Mouse (Mus musculus): ENCODE measurements around the gene Dennd1a. TPM values are rescaled to one million over a fixed set of nuclear protein-coding genes. Genes with fewer than 3 reads are reported as not detected.

Gene Dennd1a
- polyA plus RNA-seq, 1 experiment from 2014 or later: 17.7 TPM

DNA sequence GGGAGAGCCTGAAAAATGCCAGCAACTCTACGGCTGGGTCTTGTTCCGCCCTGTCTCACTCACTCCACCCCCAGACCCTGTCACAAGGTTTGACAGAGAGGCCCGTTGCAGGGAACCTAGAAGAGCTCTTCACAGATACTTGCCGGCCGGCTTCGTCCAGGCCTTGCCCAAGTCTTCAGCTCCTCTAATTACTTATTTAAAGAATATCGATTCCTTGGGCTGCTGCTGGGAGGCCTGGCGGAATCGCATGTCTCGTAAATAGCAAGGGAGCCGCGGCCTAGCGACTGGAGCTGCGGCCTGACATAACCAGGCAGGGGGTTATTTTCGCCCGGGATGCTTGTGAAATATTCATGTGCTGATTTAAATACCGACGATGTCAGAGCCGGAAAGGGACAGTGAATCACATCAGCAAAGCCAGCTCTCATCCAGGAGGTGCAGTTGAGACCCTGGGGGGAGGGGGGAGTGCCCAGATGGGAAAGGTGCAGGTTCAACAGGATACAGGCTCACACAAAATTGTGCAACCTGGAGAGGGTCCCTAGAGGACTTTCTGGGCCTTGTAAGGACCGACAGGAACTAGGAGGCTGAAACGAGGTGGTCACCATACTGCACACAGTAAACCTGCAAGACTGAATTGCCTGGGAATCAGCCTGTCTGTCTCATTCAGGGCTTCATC lies 528.7 kb downstream of the Dennd1a start:
- Histone ChIP-seq H3K4me2 (ENCODE audit: low read depth, low read length, severe bottlenecking) (peak overlapping the region; percentile 29; the same call in 1 of the 2 replicates), H3K27ac (ENCODE audit: low read depth, low read length) (no peak overlapping the region), H3K4me1 (replicated peaks; ENCODE audit: control insufficient read depth, insufficient read depth, low read length) (peaks cover 8% of the 10 kb centered on the region; the same call in 1 of the 2 replicates), H3K4me3 (ENCODE audit: low read depth, low read length) (no peak overlapping the region), H3K9me3 (ENCODE audit: control insufficient read depth, low read length) (no peaks in the 10 kb centered on the region), H3K27me3 (ENCODE audit: control insufficient read depth, insufficient read depth, low read length) (0 out of 2 replicates have a peak, but pooled peaks cover 2% of the 10 kb centered on the region), H3K9ac (ENCODE audit: low read length) (peak overlapping the region; percentile 55), H3K36me3 (ENCODE audit: control insufficient read depth, insufficient read depth, low read length) (no peaks in the 10 kb centered on the region)
- DNase-seq (ENCODE audit: low spot score) (no peak), ATAC-seq (replicated peaks; ENCODE audit: low FRiP score) (peak; percentile 73; the same call in 1 of the 2 replicates)
- 18% methylated on average over 21 of the region's 21 CpGs for WGBS

DNA sequence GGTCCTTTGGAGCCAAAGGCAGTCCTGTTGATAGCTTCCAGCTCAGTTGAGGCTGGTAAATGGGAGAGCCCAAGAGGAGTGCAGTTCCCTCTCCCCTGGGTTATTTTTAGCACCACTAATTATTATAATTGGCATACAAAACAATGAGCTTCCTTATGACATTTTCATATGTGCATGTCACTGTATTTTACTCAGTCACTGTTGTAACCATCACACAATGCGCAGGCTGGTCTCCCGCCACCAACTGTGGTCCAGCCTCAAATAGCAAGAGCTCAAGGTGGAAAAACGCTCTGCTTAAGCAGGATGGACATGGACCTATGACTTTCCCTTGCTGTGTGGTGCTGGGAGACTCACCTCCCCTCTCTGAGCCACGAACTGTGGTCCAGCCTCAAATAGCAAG lies 529.4 kb downstream of the Dennd1a start:
- no peaks in the 10 kb centered on the region for H3K9me3 ChIP-seq (ENCODE audit: control insufficient read depth, low read length)
- H3K4me3 ChIP-seq (ENCODE audit: low read depth, low read length): no peak overlapping the region
- H3K4me1 ChIP-seq (replicated peaks; ENCODE audit: control insufficient read depth, insufficient read depth, low read length): peaks cover 8% of the 10 kb centered on the region; the same call in 1 of the 2 replicates
- 0 out of 2 replicates have a peak, but pooled peaks cover 2% of the 10 kb centered on the region for H3K27me3 ChIP-seq (ENCODE audit: control insufficient read depth, insufficient read depth, low read length)
- 78% methylated on average over 4 of the region's 4 CpGs for WGBS
- no peaks in the 10 kb centered on the region for H3K36me3 ChIP-seq (ENCODE audit: control insufficient read depth, insufficient read depth, low read length)
- H3K9ac ChIP-seq (ENCODE audit: low read length): peak overlapping the region; percentile 55
- no peak overlapping the region for H3K27ac ChIP-seq (ENCODE audit: low read depth, low read length)
- ATAC-seq (replicated peaks; ENCODE audit: low FRiP score) (0 out of 2 replicates have a peak, but pooled peaks have one; percentile 20), DNase-seq (ENCODE audit: low spot score) (no peak)
- H3K4me2 ChIP-seq (ENCODE audit: low read depth, low read length, severe bottlenecking): no peak overlapping the region; the same call in 1 of the 2 replicates

DNA sequence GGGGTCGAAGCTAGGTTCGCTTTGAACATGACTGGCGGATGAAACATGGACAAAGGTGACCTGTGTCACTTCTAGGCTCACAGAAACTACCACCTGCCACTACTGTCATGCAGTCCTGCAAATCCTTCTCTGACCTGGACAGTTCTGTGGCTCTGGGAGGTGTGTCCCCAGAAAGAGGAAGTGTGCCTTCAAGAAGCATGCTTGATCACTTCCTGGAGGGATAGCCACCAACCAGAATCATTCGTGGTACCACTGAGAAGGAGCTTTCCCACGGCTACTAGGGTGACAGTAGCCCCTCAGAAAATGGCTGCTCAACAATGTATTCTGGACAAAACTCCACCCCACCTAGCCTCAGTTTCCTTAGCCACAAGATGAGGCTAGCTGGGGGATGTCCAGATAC lies 530.2 kb downstream of the Dennd1a start:
- H3K27me3 ChIP-seq (ENCODE audit: control insufficient read depth, insufficient read depth, low read length): 0 out of 2 replicates have a peak, but pooled peaks cover 2% of the 10 kb centered on the region
- no peak overlapping the region for H3K4me3 ChIP-seq (ENCODE audit: low read depth, low read length)
- peaks cover 8% of the 10 kb centered on the region; the same call in 1 of the 2 replicates for H3K4me1 ChIP-seq (replicated peaks; ENCODE audit: control insufficient read depth, insufficient read depth, low read length)
- DNase-seq (ENCODE audit: low spot score) (no peak), ATAC-seq (replicated peaks; ENCODE audit: low FRiP score) (no peak)
- H3K36me3 ChIP-seq (ENCODE audit: control insufficient read depth, insufficient read depth, low read length): no peaks in the 10 kb centered on the region
- WGBS: 97% methylated on average over 5 of the region's 5 CpGs
- H3K4me2 ChIP-seq (ENCODE audit: low read depth, low read length, severe bottlenecking): no peak overlapping the region
- H3K27ac ChIP-seq (ENCODE audit: low read depth, low read length): no peak overlapping the region
- H3K9ac ChIP-seq (ENCODE audit: low read length): no peak overlapping the region
- H3K9me3 ChIP-seq (ENCODE audit: control insufficient read depth, low read length): no peaks in the 10 kb centered on the region

DNA sequence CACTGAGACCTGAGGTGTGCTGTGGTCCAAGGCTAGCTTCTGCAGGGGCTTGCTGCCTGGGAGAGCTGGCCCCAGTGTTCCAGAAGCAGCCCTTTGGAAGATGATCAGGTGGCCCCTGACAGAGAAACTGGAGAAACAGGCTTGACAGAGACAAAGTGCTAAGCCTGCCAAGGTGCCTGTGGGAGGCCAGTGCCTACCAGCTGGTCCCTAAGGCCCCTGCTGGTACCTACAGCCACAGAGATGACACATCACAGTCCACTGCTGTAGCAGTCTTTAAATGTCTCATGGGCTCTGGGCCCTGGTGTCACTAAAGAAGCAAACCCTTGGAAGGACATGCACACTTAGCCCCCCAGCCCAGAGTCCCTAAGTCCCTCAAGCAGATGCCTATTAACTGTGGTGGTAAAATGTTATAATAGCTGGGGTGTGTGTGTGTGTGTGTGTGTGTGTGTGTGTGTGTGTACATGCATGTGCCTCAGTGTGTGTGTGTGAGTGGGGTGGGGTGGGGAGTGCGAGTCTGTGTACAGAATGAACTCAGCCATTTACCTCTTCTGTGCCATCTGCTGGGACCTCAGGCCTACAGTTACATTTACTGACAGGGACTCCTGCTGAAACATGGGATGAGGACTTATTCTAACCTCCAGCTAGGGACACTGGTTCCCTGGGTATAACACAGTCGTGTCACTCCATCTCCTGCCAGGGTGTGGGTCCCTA lies 530.8 kb downstream of the Dennd1a start:
- H3K36me3 ChIP-seq (ENCODE audit: control insufficient read depth, insufficient read depth, low read length): no peaks in the 10 kb centered on the region
- no peak overlapping the region for H3K4me3 ChIP-seq (ENCODE audit: low read depth, low read length)
- no peaks in the 10 kb centered on the region for H3K9me3 ChIP-seq (ENCODE audit: control insufficient read depth, low read length)
- 0 out of 2 replicates have a peak, but pooled peaks cover 2% of the 10 kb centered on the region for H3K27me3 ChIP-seq (ENCODE audit: control insufficient read depth, insufficient read depth, low read length)
- WGBS: 84% methylated on average over 2 of the region's 2 CpGs
- no peak overlapping the region for H3K9ac ChIP-seq (ENCODE audit: low read length)
- ATAC-seq (replicated peaks; ENCODE audit: low FRiP score) (no peak), DNase-seq (ENCODE audit: low spot score) (no peak)
- H3K4me2 ChIP-seq (ENCODE audit: low read depth, low read length, severe bottlenecking): no peak overlapping the region
- H3K27ac ChIP-seq (ENCODE audit: low read depth, low read length): no peak overlapping the region
- peaks cover 8% of the 10 kb centered on the region; the same call in 1 of the 2 replicates for H3K4me1 ChIP-seq (replicated peaks; ENCODE audit: control insufficient read depth, insufficient read depth, low read length)

- DNase-seq (ENCODE audit: low spot score): no peak
- no peaks in the 10 kb centered on the region for H3K9me3 ChIP-seq (ENCODE audit: control insufficient read depth, low read length)
- H3K9ac ChIP-seq (ENCODE audit: low read length): no peak overlapping the region
- no peaks in the 10 kb centered on the region for H3K27me3 ChIP-seq (ENCODE audit: control insufficient read depth, insufficient read depth, low read length)
- no peak overlapping the region for H3K4me2 ChIP-seq (ENCODE audit: low read depth, low read length, severe bottlenecking)
- ATAC-seq (replicated peaks; ENCODE audit: low FRiP score): no peak
- no peak overlapping the region for H3K4me3 ChIP-seq (ENCODE audit: low read depth, low read length)
- 97% methylated on average over 1 of the region's 1 CpGs for WGBS
- H3K27ac ChIP-seq (ENCODE audit: low read depth, low read length): no peak overlapping the region
- H3K36me3 ChIP-seq (ENCODE audit: control insufficient read depth, insufficient read depth, low read length): no peaks in the 10 kb centered on the region
- no peaks in the 10 kb centered on the region; the same call in 1 of the 2 replicates for H3K4me1 ChIP-seq (replicated peaks; ENCODE audit: control insufficient read depth, insufficient read depth, low read length)
Observed at GRCm38 (mm10) chr2:37751114-37751513, 536.1 kb downstream of the Dennd1a start.

- WGBS: 87% methylated on average over 6 of the region's 6 CpGs
- no peak overlapping the region for H3K4me3 ChIP-seq (ENCODE audit: low read depth, low read length)
- no peak overlapping the region for H3K4me2 ChIP-seq (ENCODE audit: low read depth, low read length, severe bottlenecking)
- H3K9ac ChIP-seq (ENCODE audit: low read length): no peak overlapping the region
- no peaks in the 10 kb centered on the region for H3K36me3 ChIP-seq (ENCODE audit: control insufficient read depth, insufficient read depth, low read length)
- DNase-seq (ENCODE audit: low spot score) (no peak), ATAC-seq (replicated peaks; ENCODE audit: low FRiP score) (no peak)
- no peak overlapping the region for H3K27ac ChIP-seq (ENCODE audit: low read depth, low read length)
- H3K27me3 ChIP-seq (ENCODE audit: control insufficient read depth, insufficient read depth, low read length): no peaks in the 10 kb centered on the region
- H3K4me1 ChIP-seq (replicated peaks; ENCODE audit: control insufficient read depth, insufficient read depth, low read length): no peaks in the 10 kb centered on the region; the same call in 1 of the 2 replicates
- H3K9me3 ChIP-seq (ENCODE audit: control insufficient read depth, low read length): no peaks in the 10 kb centered on the region
Observed at GRCm38 (mm10) chr2:37749323-37749722, 537.9 kb downstream of the Dennd1a start.

Small RNA genes lying within 50 kb of the gene (microRNA-seq; reads per million reads assigned to microRNA genes)
- gene Gm44455 (ENCODE audit: insufficient number of aligned reads): not detected

Other genes with a start within 250 kb of the Dennd1a start
- 175 and 195 TPM in 2 replicates for gene Lhx2, start 51.9 kb upstream of the Dennd1a start, polyA plus RNA-seq (2014; fragmentation: Nextera tagmentation; extraction: Ambion mirVana)
- 138 and 150 TPM in 2 replicates for gene Nek6, start 224.3 kb upstream of the Dennd1a start, polyA plus RNA-seq (2014; fragmentation: Nextera tagmentation; extraction: Ambion mirVana)

All from forebrain, embryonic 11.5 days (tissue).